Mouse (Mus musculus): ENCODE measurements around the gene Aifm2. TPM values are rescaled to one million over a fixed set of nuclear protein-coding genes. Genes with fewer than 3 reads are reported as not detected.

The Aifm2 gene
- polyA plus RNA-seq (2015; fragmentation: Nextera tagmentation; extraction: Ambion mirVana), result 4.4 TPM in 2 replicates

DNA sequence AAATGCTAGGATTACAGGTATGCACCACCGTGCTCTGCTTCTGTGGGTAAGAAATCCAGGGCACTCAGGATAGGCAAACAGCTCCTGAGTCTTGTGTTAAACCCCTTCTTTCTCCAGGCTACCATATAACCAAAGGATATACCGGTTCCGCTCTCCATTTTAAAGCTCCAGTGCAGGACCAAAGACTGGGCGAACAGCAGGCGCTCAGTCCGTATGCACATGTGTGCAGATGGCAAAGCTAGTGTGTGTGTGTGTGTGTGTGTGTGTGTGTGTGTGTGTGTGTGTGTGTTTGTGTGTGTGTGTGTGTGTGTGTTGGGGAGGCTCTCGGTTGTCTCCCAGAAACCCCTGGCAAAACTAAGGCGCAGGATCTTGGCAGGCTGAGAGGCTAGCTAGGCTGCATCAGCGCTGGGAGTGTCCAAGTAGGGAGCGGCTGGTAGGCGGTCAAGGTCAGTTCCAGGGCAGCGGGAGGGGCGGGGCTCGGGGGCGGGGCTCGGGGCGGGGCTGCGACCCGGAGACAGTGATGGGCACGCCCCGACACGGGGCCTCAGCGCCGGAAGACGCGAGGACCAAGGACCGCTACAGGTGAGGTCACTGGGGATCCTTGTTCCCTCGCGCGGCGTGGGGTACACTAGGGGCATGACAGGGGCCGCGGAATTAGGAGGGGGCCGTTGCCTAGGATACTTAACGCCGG, at the start of gene Aifm2:
Gene Aifm2 (plus strand): TSS at position 493 of the 691 bp plus-strand sequence.
- H3K36me3 ChIP-seq (replicated peaks), result no peaks in the 10 kb centered on the region
- peaks cover 32% of the 10 kb centered on the region for H3K4me1 ChIP-seq (replicated peaks)
- peak within 1 kb of the TSS; percentile 84 for H3K4me2 ChIP-seq
- H3K27ac ChIP-seq (replicated peaks), result no peak within 1 kb of the TSS
- H3K9ac ChIP-seq, result peak within 1 kb of the TSS; percentile 47
- ATAC-seq (ENCODE audit: insufficient read depth), result peak; percentile 83
- 13% methylated on average over 34 of the region's 36 CpGs for WGBS (ENCODE audit: insufficient replicate concordance)
- peaks cover 5% of the 10 kb centered on the region; the same call in 1 of the 2 replicates for H3K27me3 ChIP-seq
- H3K4me3 ChIP-seq (replicated peaks), result peak within 1 kb of the TSS; percentile 62
- no peaks in the 10 kb centered on the region for H3K9me3 ChIP-seq (replicated peaks)

DNA sequence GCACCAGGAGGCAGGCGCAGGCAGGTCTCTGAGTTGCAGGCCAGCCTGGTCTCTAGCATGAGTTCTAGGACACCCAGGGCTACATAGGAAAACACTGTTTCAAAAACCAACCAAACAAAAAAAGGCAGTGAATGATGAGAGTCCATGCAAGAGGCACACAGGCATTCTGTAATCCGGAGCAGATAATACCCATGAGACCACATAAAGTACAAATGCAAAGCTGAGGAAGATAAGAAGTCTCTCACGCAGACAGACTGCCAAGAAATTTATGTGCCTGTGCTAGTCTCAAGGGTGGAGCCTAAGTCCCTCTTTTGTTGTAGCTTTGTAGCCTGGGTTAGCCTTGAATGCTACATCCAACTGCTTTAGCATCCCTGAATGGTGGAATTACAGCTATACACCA, 49.4 kb upstream of the Aifm2 start:
- ATAC-seq (ENCODE audit: insufficient read depth), result no peak
- Histone ChIP-seq H3K4me1 (replicated peaks) (peaks cover 13% of the 10 kb centered on the region), H3K36me3 (replicated peaks) (peaks cover 87% of the 10 kb centered on the region), H3K4me3 (replicated peaks) (no peak overlapping the region), H3K9ac (no peak overlapping the region), H3K27me3 (no peaks in the 10 kb centered on the region), H3K27ac (replicated peaks) (no peak overlapping the region), H3K4me2 (no peak overlapping the region), H3K9me3 (replicated peaks) (no peaks in the 10 kb centered on the region)
- 58% methylated on average over 3 of the region's 3 CpGs for WGBS (ENCODE audit: insufficient replicate concordance)

DNA sequence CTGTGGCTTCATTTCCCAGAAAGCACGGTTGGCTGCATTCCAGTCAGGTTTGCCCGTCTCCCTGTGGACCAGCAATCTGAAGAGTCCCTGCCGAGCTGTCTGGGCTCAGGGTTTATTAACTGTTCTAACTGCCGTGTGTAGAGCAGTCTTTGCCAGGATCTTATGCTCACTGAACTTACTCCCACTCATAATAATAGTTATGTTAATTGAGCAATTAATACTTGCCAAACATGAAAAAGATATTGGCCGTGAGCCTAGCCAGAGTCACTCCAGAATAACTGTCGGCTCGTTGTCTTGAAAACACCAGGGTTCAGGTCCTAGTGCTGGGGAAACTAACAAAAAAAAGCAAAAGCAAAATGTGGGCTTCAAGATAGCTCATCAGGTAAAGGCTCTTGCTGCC, 45.8 kb upstream of the Aifm2 start:
- WGBS (ENCODE audit: insufficient replicate concordance), result 83% methylated on average over 7 of the region's 7 CpGs
- no peak for ATAC-seq (ENCODE audit: insufficient read depth)
- H3K4me3 ChIP-seq (replicated peaks), result no peak overlapping the region

DNA sequence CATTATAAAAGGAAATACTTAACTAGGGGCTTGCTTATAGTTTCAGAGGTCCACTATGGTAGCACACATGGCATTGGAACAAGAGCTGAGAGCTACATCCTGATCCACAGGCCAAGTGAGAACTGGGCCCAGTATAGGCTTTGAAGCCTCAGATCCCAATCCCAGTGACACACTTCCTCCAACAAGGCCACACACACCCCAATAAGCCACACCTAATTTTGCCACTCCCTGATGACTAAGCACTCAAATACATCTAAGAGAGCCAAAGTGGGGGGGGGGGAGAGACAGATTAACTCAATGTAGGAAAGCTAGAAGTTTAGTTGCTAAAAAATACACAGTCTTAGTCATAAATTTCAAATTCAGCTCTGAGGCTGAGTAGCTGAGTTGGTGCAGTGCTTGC, 45.2 kb upstream of the Aifm2 start:
- H3K36me3 ChIP-seq (replicated peaks), result peaks cover 85% of the 10 kb centered on the region
- no peaks in the 10 kb centered on the region for H3K9me3 ChIP-seq (replicated peaks)
- peaks cover 13% of the 10 kb centered on the region for H3K4me1 ChIP-seq (replicated peaks)
- H3K9ac ChIP-seq, result no peak overlapping the region
- no peaks in the 10 kb centered on the region for H3K27me3 ChIP-seq
- no peak overlapping the region for H3K27ac ChIP-seq (replicated peaks)
- H3K4me2 ChIP-seq, result no peak overlapping the region
- ATAC-seq (ENCODE audit: insufficient read depth), result 0 out of 2 replicates have a peak, but pooled peaks have one; percentile 47
- no peak overlapping the region for H3K4me3 ChIP-seq (replicated peaks)

More for the DNA sequence above, 45.8 kb upstream of the Aifm2 start:
- no peak overlapping the region for H3K4me2 ChIP-seq
- H3K9me3 ChIP-seq (replicated peaks), result no peaks in the 10 kb centered on the region
- H3K27me3 ChIP-seq, result no peaks in the 10 kb centered on the region
- H3K4me1 ChIP-seq (replicated peaks), result peaks cover 13% of the 10 kb centered on the region
- no peak overlapping the region for H3K9ac ChIP-seq
- H3K36me3 ChIP-seq (replicated peaks), result peaks cover 85% of the 10 kb centered on the region
- H3K27ac ChIP-seq (replicated peaks), result no peak overlapping the region

DNA sequence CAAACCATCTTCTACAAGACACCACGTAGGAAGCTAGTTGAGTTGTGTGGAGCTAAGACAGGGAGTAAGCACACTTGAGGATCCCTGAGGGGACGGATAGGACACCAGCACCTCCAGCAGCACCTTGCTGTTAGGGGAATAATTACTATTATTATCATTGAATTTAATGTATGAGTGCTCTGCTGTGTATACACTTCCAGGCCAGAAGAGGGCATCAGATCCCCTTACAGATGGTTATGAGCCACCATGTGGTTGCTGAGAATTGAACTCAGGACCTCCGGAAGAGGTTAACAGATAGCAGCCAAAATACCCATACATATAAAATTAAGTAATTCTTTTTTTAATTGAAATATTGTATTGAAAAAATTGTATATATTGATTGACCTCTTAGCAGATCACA, 44.3 kb upstream of the Aifm2 start:
- Histone ChIP-seq H3K4me2 (no peak overlapping the region), H3K36me3 (replicated peaks) (peaks cover 81% of the 10 kb centered on the region), H3K27ac (replicated peaks) (no peak overlapping the region)

GRCm38 (mm10) chr10:61675935-61676334, 39.1 kb upstream of the Aifm2 start:
- Histone ChIP-seq H3K27ac (replicated peaks) (0 out of 2 replicates have a peak overlapping the region, but pooled peaks have one; percentile 8), H3K4me2 (no peak overlapping the region), H3K4me1 (replicated peaks) (peaks cover 18% of the 10 kb centered on the region), H3K4me3 (replicated peaks) (no peak overlapping the region), H3K36me3 (replicated peaks) (peaks cover 36% of the 10 kb centered on the region), H3K9ac (no peak overlapping the region), H3K9me3 (replicated peaks) (no peaks in the 10 kb centered on the region), H3K27me3 (no peaks in the 10 kb centered on the region)
- 20% methylated on average over 3 of the region's 3 CpGs for whole genome bisulfite sequencing (ENCODE audit: insufficient replicate concordance)
- no peak for ATAC-seq (ENCODE audit: insufficient read depth)

More for the DNA sequence above, 44.3 kb upstream of the Aifm2 start:
- Histone ChIP-seq H3K27me3 (no peaks in the 10 kb centered on the region), H3K9ac (no peak overlapping the region), H3K4me3 (replicated peaks) (no peak overlapping the region), H3K4me1 (replicated peaks) (peaks cover 11% of the 10 kb centered on the region), H3K9me3 (replicated peaks) (no peaks in the 10 kb centered on the region)
- ATAC-seq (ENCODE audit: insufficient read depth), result no peak
- 84% methylated on average over 3 of the region's 3 CpGs for WGBS (ENCODE audit: insufficient replicate concordance)

GRCm38 (mm10) chr10:61679545-61679944, 35.5 kb upstream of the Aifm2 start:
- Histone ChIP-seq H3K4me3 (replicated peaks) (peak overlapping the region; percentile 96), H3K4me2 (peak overlapping the region; percentile 83), H3K27ac (replicated peaks) (peak overlapping the region; percentile 84), H3K27me3 (no peaks in the 10 kb centered on the region), H3K9me3 (replicated peaks) (no peaks in the 10 kb centered on the region), H3K9ac (peak overlapping the region; percentile 67), H3K36me3 (replicated peaks) (peaks cover 16% of the 10 kb centered on the region), H3K4me1 (replicated peaks) (peaks cover 33% of the 10 kb centered on the region)
- 42% methylated on average over 9 of the region's 9 CpGs for WGBS (ENCODE audit: insufficient replicate concordance)
- no peak for ATAC-seq (ENCODE audit: insufficient read depth)

GRCm38 (mm10) chr10:61680015-61680913, 34.8 kb upstream of the Aifm2 start, which contains the start of gene Sar1a:
Gene Sar1a, plus strand, starts transcription at chr10:61680299.
- peak within 1 kb of the TSS; percentile 87 for H3K27ac ChIP-seq (replicated peaks)
- peaks cover 33% of the 10 kb centered on the region for H3K4me1 ChIP-seq (replicated peaks)
- H3K9me3 ChIP-seq (replicated peaks), result no peaks in the 10 kb centered on the region
- under 1% methylated on average over 81 of the region's 84 CpGs for WGBS (ENCODE audit: insufficient replicate concordance)
- peak within 1 kb of the TSS; percentile 84 for H3K9ac ChIP-seq
- peak within 1 kb of the TSS; percentile 83 for H3K4me2 ChIP-seq
- H3K36me3 ChIP-seq (replicated peaks), result peaks cover 16% of the 10 kb centered on the region
- ATAC-seq (ENCODE audit: insufficient read depth), result peak; percentile 99
- no peaks in the 10 kb centered on the region for H3K27me3 ChIP-seq
- peak within 1 kb of the TSS; percentile 96 for H3K4me3 ChIP-seq (replicated peaks)

DNA sequence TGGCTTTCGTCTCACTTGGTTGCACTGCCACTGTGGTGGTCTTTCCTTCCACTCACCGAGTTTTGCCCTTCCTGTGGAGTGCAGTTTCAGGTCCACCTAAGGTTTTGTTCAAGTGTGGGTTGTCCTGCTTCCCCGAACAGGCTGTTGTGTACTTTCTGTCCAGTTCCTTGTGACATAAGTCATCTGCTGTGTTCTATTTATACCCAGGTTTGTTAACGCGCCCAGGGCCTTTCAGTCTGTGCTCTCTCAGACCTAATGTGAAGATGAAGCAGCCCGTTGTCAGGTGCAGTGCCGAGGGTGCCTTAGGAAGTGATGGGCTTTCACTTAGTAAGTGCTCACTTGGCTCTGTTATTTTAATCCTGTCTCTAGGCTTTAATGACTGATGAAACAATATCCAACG, 25.7 kb upstream of the Aifm2 start:
- WGBS (ENCODE audit: insufficient replicate concordance), result 75% methylated on average over 8 of the region's 8 CpGs
- no peak for ATAC-seq (ENCODE audit: insufficient read depth)

DNA sequence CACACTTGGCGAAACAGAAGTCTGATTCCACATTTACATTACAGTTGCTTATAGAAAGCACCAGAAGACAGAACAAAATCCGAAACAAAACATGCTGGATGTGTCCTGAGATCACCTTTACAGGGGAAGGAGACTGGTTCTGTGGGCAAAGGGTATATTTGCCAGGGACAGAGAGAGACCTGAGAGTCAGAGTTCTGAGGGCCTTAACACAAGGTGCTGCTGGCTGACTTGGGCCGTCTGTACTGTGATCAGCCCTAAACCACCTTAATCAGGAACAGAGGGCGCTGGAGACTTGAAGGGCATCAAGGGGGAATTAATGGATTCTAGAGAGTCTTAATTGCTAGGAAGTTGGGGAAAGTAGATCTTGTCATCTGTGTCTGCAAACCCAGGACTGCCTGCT, 21.5 kb upstream of the Aifm2 start:
- no peak overlapping the region for H3K4me3 ChIP-seq (replicated peaks)
- H3K4me2 ChIP-seq, result no peak overlapping the region
- H3K27me3 ChIP-seq, result no peaks in the 10 kb centered on the region
- no peaks in the 10 kb centered on the region for H3K9me3 ChIP-seq (replicated peaks)
- WGBS (ENCODE audit: insufficient replicate concordance), result 66% methylated on average over 4 of the region's 4 CpGs
- no peak for ATAC-seq (ENCODE audit: insufficient read depth)
- H3K27ac ChIP-seq (replicated peaks), result no peak overlapping the region
- H3K9ac ChIP-seq, result no peak overlapping the region
- peaks cover 46% of the 10 kb centered on the region for H3K36me3 ChIP-seq (replicated peaks)
- H3K4me1 ChIP-seq (replicated peaks), result peaks cover 29% of the 10 kb centered on the region

More for the DNA sequence above, 25.7 kb upstream of the Aifm2 start:
- H3K27ac ChIP-seq (replicated peaks), result no peak overlapping the region
- no peaks in the 10 kb centered on the region for H3K27me3 ChIP-seq
- no peak overlapping the region for H3K4me3 ChIP-seq (replicated peaks)
- H3K4me1 ChIP-seq (replicated peaks), result no peaks in the 10 kb centered on the region
- no peak overlapping the region for H3K9ac ChIP-seq
- no peaks in the 10 kb centered on the region for H3K9me3 ChIP-seq (replicated peaks)
- H3K4me2 ChIP-seq, result no peak overlapping the region
- peaks cover 86% of the 10 kb centered on the region for H3K36me3 ChIP-seq (replicated peaks)

Measured in liver, embryonic 15.5 days (tissue).